Mouse (Mus musculus): ENCODE results near the gene 1190007I07Rik. TPM values are rescaled to one million over a fixed set of nuclear protein-coding genes. Genes with fewer than 3 reads are reported as not detected.
"Not testable (repeated sequence)": the region's sequence is repeated elsewhere in the genome, so short reads cannot be mapped to it uniquely, and the experiment has no call there.

Gene 1190007I07Rik
- polyA plus RNA-seq, 1 experiment, result 90.9 TPM

GRCm38 (mm10) chr10:82636321-82636720 is 13.3 kb upstream of the 1190007I07Rik start:
- no peak overlapping the region for H3K27ac ChIP-seq (replicated peaks; ENCODE audit: low read depth, low read length)
- H3K4me3 ChIP-seq (ENCODE audit: insufficient read depth, low read depth, low read length), result no peak overlapping the region
- H3K4me1 ChIP-seq (ENCODE audit: control insufficient read depth, insufficient read depth, insufficient read length, low read length), result no peaks in the 10 kb centered on the region; the same call in 1 of the 2 replicates

- Histone ChIP-seq H3K4me3 (ENCODE audit: insufficient read depth, low read depth, low read length) (no peak overlapping the region), H3K27ac (replicated peaks; ENCODE audit: low read depth, low read length) (no peak overlapping the region), H3K4me1 (ENCODE audit: control insufficient read depth, insufficient read depth, insufficient read length, low read length) (peaks cover 3% of the 10 kb centered on the region)
Measured at GRCm38 (mm10) chr10:82634348-82634747, 11.3 kb upstream of the 1190007I07Rik start.

GRCm38 (mm10) chr10:82632496-82633280 is 9.7 kb upstream of the 1190007I07Rik start:
- Histone ChIP-seq H3K27ac (replicated peaks; ENCODE audit: low read depth, low read length) (no peak overlapping the region), H3K4me1 (ENCODE audit: control insufficient read depth, insufficient read depth, insufficient read length, low read length) (peaks cover 3% of the 10 kb centered on the region), H3K4me3 (ENCODE audit: insufficient read depth, low read depth, low read length) (no peak overlapping the region)

- Histone ChIP-seq H3K4me3 (ENCODE audit: insufficient read depth, low read depth, low read length) (no peak overlapping the region), H3K4me1 (ENCODE audit: control insufficient read depth, insufficient read depth, insufficient read length, low read length) (peaks cover 3% of the 10 kb centered on the region; the same call in 1 of the 2 replicates), H3K27ac (replicated peaks; ENCODE audit: low read depth, low read length) (no peak overlapping the region)
Measured at GRCm38 (mm10) chr10:82631133-82631532, 8.1 kb upstream of the 1190007I07Rik start.

- H3K4me1 ChIP-seq (ENCODE audit: control insufficient read depth, insufficient read depth, insufficient read length, low read length), result peaks cover 3% of the 10 kb centered on the region; the same call in 1 of the 2 replicates
- H3K27ac ChIP-seq (replicated peaks; ENCODE audit: low read depth, low read length), result no peak overlapping the region
- peak overlapping the region; percentile 98 for H3K4me3 ChIP-seq (ENCODE audit: insufficient read depth, low read depth, low read length)
Measured at GRCm38 (mm10) chr10:82630497-82630896, 7.5 kb upstream of the 1190007I07Rik start.

- peak within 1 kb of the TSS; percentile 98 for H3K27ac ChIP-seq (replicated peaks; ENCODE audit: low read depth, low read length)
- H3K4me3 ChIP-seq (ENCODE audit: insufficient read depth, low read depth, low read length), result peak within 1 kb of the TSS; percentile 98
- H3K4me1 ChIP-seq (ENCODE audit: control insufficient read depth, insufficient read depth, insufficient read length, low read length), result not testable (repeated sequence)
Measured at GRCm38 (mm10) chr10:82629586-82630255, 6.7 kb upstream of the 1190007I07Rik start, which contains the start of gene Tdg. Tdg (plus strand) TSS chr10:82629828.

- H3K4me3 ChIP-seq (ENCODE audit: insufficient read depth, low read depth, low read length), result peak overlapping the region; percentile 69
- peak overlapping the region; percentile 98 for H3K27ac ChIP-seq (replicated peaks; ENCODE audit: low read depth, low read length)
- peaks cover 3% of the 10 kb centered on the region; the same call in 1 of the 2 replicates for H3K4me1 ChIP-seq (ENCODE audit: control insufficient read depth, insufficient read depth, insufficient read length, low read length)
Measured at GRCm38 (mm10) chr10:82629111-82629585, 6.1 kb upstream of the 1190007I07Rik start.

GRCm38 (mm10) chr10:82623553-82623932 is 515 bp upstream of the 1190007I07Rik start:
- not testable (repeated sequence) for H3K4me1 ChIP-seq (ENCODE audit: control insufficient read depth, insufficient read depth, insufficient read length, low read length)
- H3K27ac ChIP-seq (replicated peaks; ENCODE audit: low read depth, low read length), result peak overlapping the region; percentile 30
- peak overlapping the region; percentile 77 for H3K4me3 ChIP-seq (ENCODE audit: insufficient read depth, low read depth, low read length)

- H3K4me1 ChIP-seq (ENCODE audit: control insufficient read depth, insufficient read depth, insufficient read length, low read length), result no peaks in the 10 kb centered on the region
- H3K4me3 ChIP-seq (ENCODE audit: insufficient read depth, low read depth, low read length), result peak overlapping the region; percentile 77
- H3K27ac ChIP-seq (replicated peaks; ENCODE audit: low read depth, low read length), result peak overlapping the region; percentile 71; the same call in 1 of the 2 replicates
Measured at GRCm38 (mm10) chr10:82622235-82622634, 793 bp downstream of the 1190007I07Rik start.

GRCm38 (mm10) chr10:82594421-82594820 is 28.6 kb downstream of the 1190007I07Rik start:
- not testable (repeated sequence) for H3K4me1 ChIP-seq (ENCODE audit: control insufficient read depth, insufficient read depth, insufficient read length, low read length); H3K4me3 ChIP-seq (ENCODE audit: insufficient read depth, low read depth, low read length); H3K27ac ChIP-seq (replicated peaks; ENCODE audit: low read depth, low read length)

- not testable (repeated sequence) for H3K4me3 ChIP-seq (ENCODE audit: insufficient read depth, low read depth, low read length); H3K27ac ChIP-seq (replicated peaks; ENCODE audit: low read depth, low read length); H3K4me1 ChIP-seq (ENCODE audit: control insufficient read depth, insufficient read depth, insufficient read length, low read length)
Measured at GRCm38 (mm10) chr10:82589673-82590072, 33.4 kb downstream of the 1190007I07Rik start.

GRCm38 (mm10) chr10:82571091-82571490 is 51.9 kb downstream of the 1190007I07Rik start:
- H3K4me3 ChIP-seq (ENCODE audit: insufficient read depth, low read depth, low read length); H3K4me1 ChIP-seq (ENCODE audit: control insufficient read depth, insufficient read depth, insufficient read length, low read length); H3K27ac ChIP-seq (replicated peaks; ENCODE audit: low read depth, low read length): not testable (repeated sequence)

Other genes starting within 250 kb of the 1190007I07Rik start
- not detected in 2 replicates for gene Gm1553, start 130.6 kb downstream of the 1190007I07Rik start, polyA plus RNA-seq (2012; ENCODE audit: insufficient read depth, insufficient read length, missing spikeins)
- gene Tdg, start 6.6 kb upstream of the 1190007I07Rik start, polyA plus RNA-seq (2012; ENCODE audit: insufficient read depth, insufficient read length, missing spikeins), result 7.6 and 10.6 TPM in 2 replicates
- gene Glt8d2, start 67.4 kb upstream of the 1190007I07Rik start, polyA plus RNA-seq (2012; ENCODE audit: insufficient read depth, insufficient read length, missing spikeins), result 1.9 and 3.8 TPM in 2 replicates
- gene Hcfc2, start 72.9 kb upstream of the 1190007I07Rik start, polyA plus RNA-seq (2012; ENCODE audit: insufficient read depth, insufficient read length, missing spikeins), result 14.1 and 19.4 TPM in 2 replicates
- 9.2 and 10.9 TPM in 2 replicates for gene Nfyb, start 140.9 kb upstream of the 1190007I07Rik start, polyA plus RNA-seq (2012; ENCODE audit: insufficient read depth, insufficient read length, missing spikeins)
- gene Txnrd1, start 210.7 kb upstream of the 1190007I07Rik start, polyA plus RNA-seq (2012; ENCODE audit: insufficient read depth, insufficient read length, missing spikeins), result 44.0 and 50.3 TPM in 2 replicates
- gene Eid3, start 243.4 kb upstream of the 1190007I07Rik start, polyA plus RNA-seq (2012; ENCODE audit: insufficient read depth, insufficient read length, missing spikeins), result not detected in 2 replicates

Data from brown adipose tissue, adult 24 weeks (tissue).